Mouse (Mus musculus) C2C12 (cell line): ENCODE data around the gene Vwa5b1. TPM values are rescaled to one million over a fixed set of nuclear protein-coding genes. Genes with fewer than 3 reads are reported as not detected.

Experiments
- H3K27me3 ChIP-seq: one replicate; pipeline ENCODE4 v1.6.1; 2011; ENCODE audit not compliant: control insufficient read depth, insufficient read depth, insufficient read length
- H3K36me3 ChIP-seq: one replicate; pipeline ENCODE4 v1.6.1; 2011; ENCODE audit not compliant: control insufficient read depth, insufficient read depth
- H3K4me3 ChIP-seq: one replicate; pipeline ENCODE4 v1.5.1; 2011; ENCODE audit warnings: mild to moderate bottlenecking, control low read depth; ENCODE audit not compliant: poor library complexity, insufficient read depth, severe bottlenecking
- H3K79me2 ChIP-seq: one replicate; pipeline ENCODE4 v1.6.1; 2011; ENCODE audit not compliant: control insufficient read depth, insufficient read depth
- H3K79me3 ChIP-seq: one replicate; pipeline ENCODE4 v1.6.1; 2011; ENCODE audit warnings: low read depth, control low read depth
- H3ac ChIP-seq: one replicate; pipeline ENCODE3; 2011; ENCODE audit warnings: low read depth; ENCODE audit not compliant: control insufficient read depth, insufficient read length
- CEBPB ChIP-seq: IDR thresholded peaks from one replicate; pipeline ENCODE4 v1.6.1; 2011; ENCODE audit warnings: low read depth, mild to moderate bottlenecking, control low read depth, moderate library complexity
- CTCF ChIP-seq: IDR thresholded peaks from one replicate; pipeline ENCODE4 v1.5.1; 2011; ENCODE audit not compliant: control insufficient read depth, insufficient read depth, insufficient read length
- FOSL1 ChIP-seq: IDR thresholded peaks from one replicate; pipeline ENCODE4 v1.8.0; 2011; ENCODE audit warnings: mild to moderate bottlenecking, low read length; ENCODE audit not compliant: poor library complexity, insufficient read depth, severe bottlenecking
- MAX ChIP-seq: IDR thresholded peaks from one replicate; pipeline ENCODE4 v1.6.1; 2011; ENCODE audit warnings: mild to moderate bottlenecking, control low read depth
- MYOD1 ChIP-seq: IDR thresholded peaks from one replicate; pipeline ENCODE4 v1.6.1; 2011; ENCODE audit warnings: low read depth; ENCODE audit not compliant: control insufficient read depth, insufficient read length
- MYOG ChIP-seq: IDR thresholded peaks from one replicate; pipeline ENCODE4 v1.6.1; 2011; ENCODE audit not compliant: control insufficient read depth, insufficient read length; ENCODE audit errors: extremely low read depth
- USF1 ChIP-seq: IDR thresholded peaks from one replicate; pipeline ENCODE4 v1.6.1; 2011; ENCODE audit warnings: low read depth, mild to moderate bottlenecking, control low read depth, moderate library complexity
- polyA plus RNA-seq: library from polyadenylated mRNA; unstranded; fragments of >200 nt; fragmentation: generic; extraction: Trizol; gene quantifications from one replicate; pipeline ENCODE4 v1.2.1, GENCODE M21; 2012; ENCODE audit warnings: missing spikeins

Gene Vwa5b1
- polyA plus RNA-seq, 1 experiment, result not detected

GRCm38 (mm10) chr4:138535610-138536009 lies 100.1 kb downstream of the Vwa5b1 start:
- no peak for TF ChIP-seq MAX
- no peak overlapping the region for H3ac ChIP-seq
- peaks cover 37% of the 10 kb centered on the region for H3K27me3 ChIP-seq
- no peak overlapping the region for H3K4me3 ChIP-seq
- no peaks in the 10 kb centered on the region for H3K36me3 ChIP-seq
- no peaks in the 10 kb centered on the region for H3K79me2 ChIP-seq
- H3K79me3 ChIP-seq, result no peaks in the 10 kb centered on the region

- H3K36me3 ChIP-seq, result no peaks in the 10 kb centered on the region
- no peaks in the 10 kb centered on the region for H3K79me3 ChIP-seq
- no peak for TF ChIP-seq CTCF
- no peak for TF ChIP-seq MAX
- no peak for TF ChIP-seq MYOD1
- no peak for TF ChIP-seq USF1
- no peak for TF ChIP-seq FOSL1
- no peak for TF ChIP-seq MYOG
- no peak for TF ChIP-seq CEBPB
- no peak overlapping the region for H3K4me3 ChIP-seq
- H3K79me2 ChIP-seq, result no peaks in the 10 kb centered on the region
- H3K27me3 ChIP-seq, result peaks cover 37% of the 10 kb centered on the region
- no peak overlapping the region for H3ac ChIP-seq
Observed at GRCm38 (mm10) chr4:138533877-138534276, 101.8 kb downstream of the Vwa5b1 start.

- Histone ChIP-seq H3ac (no peak overlapping the region), H3K79me3 (no peaks in the 10 kb centered on the region), H3K4me3 (no peak overlapping the region), H3K79me2 (no peaks in the 10 kb centered on the region), H3K27me3 (peaks cover 43% of the 10 kb centered on the region), H3K36me3 (no peaks in the 10 kb centered on the region)
- no peak for TF ChIP-seq USF1
Observed at GRCm38 (mm10) chr4:138531761-138532160, 103.9 kb downstream of the Vwa5b1 start.

- H3K79me2 ChIP-seq, result no peaks in the 10 kb centered on the region
- TF ChIP-seq FOSL1 (no peak), CTCF (no peak), MAX (no peak), MYOD1 (no peak), USF1 (no peak), CEBPB (no peak), MYOG (no peak)
- H3K36me3 ChIP-seq, result no peaks in the 10 kb centered on the region
- no peak overlapping the region for H3ac ChIP-seq
- H3K4me3 ChIP-seq, result no peak overlapping the region
- H3K27me3 ChIP-seq, result peaks cover 41% of the 10 kb centered on the region
- no peaks in the 10 kb centered on the region for H3K79me3 ChIP-seq
Observed at GRCm38 (mm10) chr4:138530011-138530410, 105.7 kb downstream of the Vwa5b1 start.

GRCm38 (mm10) chr4:138525684-138526083 lies 110.0 kb downstream of the Vwa5b1 start:
- H3K27me3 ChIP-seq, result peaks cover 60% of the 10 kb centered on the region
- no peaks in the 10 kb centered on the region for H3K79me2 ChIP-seq
- no peak overlapping the region for H3K4me3 ChIP-seq
- no peak for TF ChIP-seq FOSL1
- no peak for TF ChIP-seq MYOD1
- no peak for TF ChIP-seq MYOG
- no peaks in the 10 kb centered on the region for H3K79me3 ChIP-seq
- H3K36me3 ChIP-seq, result no peaks in the 10 kb centered on the region
- H3ac ChIP-seq, result no peak overlapping the region

GRCm38 (mm10) chr4:138524769-138525168 lies 110.9 kb downstream of the Vwa5b1 start:
- peaks cover 65% of the 10 kb centered on the region for H3K27me3 ChIP-seq
- TF ChIP-seq CTCF (no peak), MAX (no peak), MYOD1 (no peak), MYOG (no peak), CEBPB (no peak), FOSL1 (no peak), USF1 (no peak)
- no peaks in the 10 kb centered on the region for H3K36me3 ChIP-seq
- no peak overlapping the region for H3K4me3 ChIP-seq
- H3K79me3 ChIP-seq, result no peaks in the 10 kb centered on the region
- no peaks in the 10 kb centered on the region for H3K79me2 ChIP-seq
- H3ac ChIP-seq, result no peak overlapping the region

- no peak for TF ChIP-seq MYOD1
- no peak for TF ChIP-seq FOSL1
- no peak for TF ChIP-seq CEBPB
- TF ChIP-seq CTCF, result no peak
- no peak for TF ChIP-seq MAX
- no peak for TF ChIP-seq MYOG
- TF ChIP-seq USF1, result no peak
- Histone ChIP-seq H3K27me3 (peaks cover 72% of the 10 kb centered on the region), H3K79me2 (no peaks in the 10 kb centered on the region), H3K36me3 (no peaks in the 10 kb centered on the region), H3K79me3 (no peaks in the 10 kb centered on the region), H3K4me3 (no peak overlapping the region), H3ac (no peak overlapping the region)
Observed at GRCm38 (mm10) chr4:138523775-138524174, 111.9 kb downstream of the Vwa5b1 start.
